Mouse (Mus musculus) cerebellum, adult 2 months (tissue): ENCODE results near the gene Arl15. TPM values are rescaled to one million over a fixed set of nuclear protein-coding genes. Genes with fewer than 3 reads are reported as not detected.

Experiments used
- DNase-seq, 2 experiments: peaks; one replicate each; pipeline ENCODE4 v3.0.0; 2021
- H3K27ac ChIP-seq: fragments of 200-500 bp; 2 replicates; pipeline ENCODE4 v1.5.1; 2012; ENCODE audit warnings: low read length, control low read depth, inconsistent platforms; ENCODE audit not compliant: insufficient read depth
- H3K27me3 ChIP-seq: fragments of 200-500 bp; 2 replicates; pipeline ENCODE4 v1.6.1; 2012; ENCODE audit warnings: inconsistent platforms, mild to moderate bottlenecking, low read length, moderate library complexity; ENCODE audit not compliant: control insufficient read depth, insufficient read depth
- H3K4me1 ChIP-seq: fragments of 200-500 bp; 2 replicates; pipeline ENCODE4 v1.6.1; 2011; ENCODE audit warnings: low read length; ENCODE audit not compliant: control insufficient read depth, insufficient read depth
- H3K4me3 ChIP-seq: fragments of 200-500 bp; replicated peaks from 2 replicates; pipeline ENCODE3; 2011; ENCODE audit warnings: mild to moderate bottlenecking, low read depth, low read length, control low read depth; ENCODE audit not compliant: insufficient read depth
- CTCF ChIP-seq: fragments of 200-500 bp; IDR thresholded peaks from 2 replicates; pipeline ENCODE4 v1.5.1; 2011; ENCODE audit warnings: low read depth, mild to moderate bottlenecking, control low read depth, low read length, moderate library complexity, borderline replicate concordance; ENCODE audit not compliant: insufficient read depth
- POLR2A ChIP-seq: fragments of 200-500 bp; IDR thresholded peaks from 2 replicates; pipeline ENCODE4 v1.6.1; 2011; ENCODE audit warnings: low read length, control low read depth, borderline replicate concordance; ENCODE audit not compliant: insufficient read depth
- WGBS: fragments of 180-500 bp; shearing (Covaris S2); methylation state at CpG from one replicate; pipeline ENCODE4 v1.1.7; 2018; 5-methylcytosine and 5-hydroxymethylcytosine counted together
- polyA plus RNA-seq: library from polyadenylated mRNA; depleted of rRNA; stranded (reverse); fragments of >200 nt; gene quantifications from 2 replicates; pipeline ENCODE4 v1.2.3, GENCODE M21; 2012

Gene Arl15
- polyA plus RNA-seq, 1 experiment: 10.3 TPM

DNA sequence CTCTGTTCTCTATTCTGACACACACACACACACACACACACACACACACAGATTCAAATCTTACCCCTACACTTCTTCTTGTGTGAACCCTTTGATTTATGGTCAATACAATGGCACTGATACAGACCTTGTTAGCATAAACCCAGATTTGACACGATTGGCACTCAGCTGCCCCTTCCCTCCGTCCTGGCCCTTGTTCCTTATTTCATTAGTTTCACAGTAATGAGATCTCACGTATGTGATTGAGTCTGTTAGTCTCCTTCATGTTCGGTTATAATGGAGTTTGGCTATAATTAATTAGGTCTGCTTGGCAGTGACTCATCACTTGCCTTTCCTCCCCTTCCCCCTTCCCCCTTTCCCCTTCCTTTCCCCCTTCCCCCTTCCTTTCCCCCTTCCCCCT, 315.5 kb downstream of the Arl15 start:
- H3K4me1 ChIP-seq: no peaks in the 10 kb centered on the region
- no peak overlapping the region for H3K27ac ChIP-seq
- no peak overlapping the region for H3K4me3 ChIP-seq
- no peak for DNase-seq
- TF ChIP-seq CTCF (no peak), POLR2A (no peak)
- H3K27me3 ChIP-seq: no peaks in the 10 kb centered on the region
- WGBS: 23% methylated on average over 4 of the region's 4 CpGs

DNA sequence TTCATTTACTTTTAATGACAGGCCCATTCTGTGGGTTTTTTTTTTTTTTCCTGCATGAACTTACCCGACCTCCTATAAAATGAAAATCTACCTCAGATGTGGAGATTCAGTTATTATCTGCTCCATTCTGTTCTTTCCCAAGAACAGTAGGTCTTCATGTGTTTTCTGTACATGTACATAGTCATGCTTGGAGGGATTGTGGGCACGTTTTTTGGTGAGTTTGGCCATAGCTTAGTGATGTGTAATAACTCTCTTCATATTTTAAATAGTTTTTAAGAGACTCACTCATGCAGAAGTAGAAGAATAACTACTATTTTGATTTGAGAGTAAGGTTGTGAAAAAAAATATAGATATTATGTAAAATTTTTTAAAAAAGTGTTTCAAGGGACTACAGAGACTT, 319.2 kb downstream of the Arl15 start:
- no peak overlapping the region for H3K4me3 ChIP-seq
- H3K4me1 ChIP-seq: no peaks in the 10 kb centered on the region
- TF ChIP-seq POLR2A (no peak), CTCF (no peak)
- WGBS: 76% methylated on average over 2 of the region's 2 CpGs
- H3K27ac ChIP-seq: no peak overlapping the region
- H3K27me3 ChIP-seq: no peaks in the 10 kb centered on the region
- no peak for DNase-seq

DNA sequence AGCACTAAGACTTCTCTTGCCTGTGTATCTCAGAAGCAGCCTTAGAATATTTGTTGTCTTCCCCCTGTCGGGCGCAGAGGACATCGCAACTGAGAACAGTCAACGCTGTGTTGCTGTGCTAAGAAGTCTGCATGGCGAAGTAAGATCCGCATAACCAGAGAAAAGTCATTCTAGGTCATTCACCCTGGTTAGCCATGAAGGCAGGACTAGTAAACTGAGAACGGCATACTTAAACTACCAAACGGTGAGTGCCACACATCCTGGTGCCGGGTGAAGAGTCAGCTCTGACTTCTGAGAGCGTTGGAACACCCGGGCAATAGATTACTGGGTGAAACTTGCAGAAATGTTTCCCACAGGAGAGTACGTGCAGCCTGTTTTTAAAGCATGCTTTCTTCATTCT, 320.3 kb downstream of the Arl15 start:
- H3K4me3 ChIP-seq: no peak overlapping the region
- H3K27ac ChIP-seq: no peak overlapping the region
- DNase-seq: no peak
- H3K4me1 ChIP-seq: no peaks in the 10 kb centered on the region
- H3K27me3 ChIP-seq: no peaks in the 10 kb centered on the region
- 94% methylated on average over 12 of the region's 12 CpGs for WGBS
- TF ChIP-seq CTCF (no peak), POLR2A (no peak)

DNA sequence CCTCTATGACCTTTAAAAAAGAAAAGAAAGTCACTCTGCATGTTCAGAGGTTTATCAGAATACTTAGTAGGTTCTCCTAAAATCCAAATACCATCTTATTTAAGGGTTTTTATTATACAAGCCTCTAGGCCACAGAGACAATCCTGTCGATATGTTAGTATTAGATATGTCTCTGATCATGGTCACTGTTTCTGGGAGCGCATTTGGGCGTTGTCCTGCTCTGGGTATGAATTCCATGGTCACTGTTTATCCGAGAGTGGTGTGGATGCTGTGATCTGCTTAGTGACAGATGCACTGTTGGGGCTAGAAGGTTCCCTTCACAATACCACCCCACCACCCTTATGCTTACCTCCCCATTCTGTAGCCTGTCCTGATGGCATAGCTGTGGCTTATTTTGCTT, 320.8 kb downstream of the Arl15 start:
- TF ChIP-seq POLR2A (no peak), CTCF (no peak)

DNA sequence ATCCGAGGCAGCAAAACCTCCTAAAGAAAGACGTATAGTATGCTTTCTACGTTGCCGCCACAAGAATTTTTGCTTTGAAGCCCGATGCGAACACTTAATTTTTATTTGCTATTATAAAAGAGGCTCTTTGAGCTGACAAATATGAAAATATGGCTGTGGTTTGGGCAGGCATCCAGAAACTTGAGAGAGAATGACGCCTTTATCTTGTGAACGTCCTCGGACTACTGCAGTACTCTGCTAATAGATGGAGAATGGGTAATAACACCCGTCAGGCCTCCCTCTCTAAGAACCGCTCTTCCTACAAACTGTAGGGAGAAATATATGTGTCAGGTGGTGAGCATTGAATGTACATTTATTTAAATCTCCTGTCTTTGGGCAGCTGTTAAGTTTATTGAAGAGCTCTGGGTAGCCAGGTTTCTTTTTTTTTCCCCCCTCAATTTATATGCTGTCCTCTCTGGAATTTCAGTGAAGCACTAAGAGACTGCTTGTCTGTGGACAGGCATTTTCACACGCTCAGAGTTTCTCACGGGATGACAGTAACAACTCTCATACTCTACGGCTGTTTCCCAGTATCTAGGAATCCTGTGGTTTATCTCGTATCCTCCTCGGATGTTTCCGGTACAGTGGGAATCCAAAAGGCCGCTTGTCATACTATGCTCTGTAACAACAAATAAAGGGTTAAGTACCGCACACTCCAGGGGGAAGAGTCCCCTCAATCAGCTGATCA, 324.0 kb downstream of the Arl15 start:
- TF ChIP-seq POLR2A (no peak), CTCF (no peak)
- H3K27ac ChIP-seq: no peak overlapping the region
- H3K27me3 ChIP-seq: no peaks in the 10 kb centered on the region
- H3K4me1 ChIP-seq: no peaks in the 10 kb centered on the region
- no peak for DNase-seq
- no peak overlapping the region for H3K4me3 ChIP-seq
- WGBS: 83% methylated on average over 19 of the region's 19 CpGs

More for the DNA sequence above, 320.8 kb downstream of the Arl15 start:
- WGBS: 92% methylated on average over 4 of the region's 4 CpGs
- H3K4me1 ChIP-seq: no peaks in the 10 kb centered on the region
- H3K27ac ChIP-seq: no peak overlapping the region
- no peaks in the 10 kb centered on the region for H3K27me3 ChIP-seq
- DNase-seq: no peak
- no peak overlapping the region for H3K4me3 ChIP-seq

DNA sequence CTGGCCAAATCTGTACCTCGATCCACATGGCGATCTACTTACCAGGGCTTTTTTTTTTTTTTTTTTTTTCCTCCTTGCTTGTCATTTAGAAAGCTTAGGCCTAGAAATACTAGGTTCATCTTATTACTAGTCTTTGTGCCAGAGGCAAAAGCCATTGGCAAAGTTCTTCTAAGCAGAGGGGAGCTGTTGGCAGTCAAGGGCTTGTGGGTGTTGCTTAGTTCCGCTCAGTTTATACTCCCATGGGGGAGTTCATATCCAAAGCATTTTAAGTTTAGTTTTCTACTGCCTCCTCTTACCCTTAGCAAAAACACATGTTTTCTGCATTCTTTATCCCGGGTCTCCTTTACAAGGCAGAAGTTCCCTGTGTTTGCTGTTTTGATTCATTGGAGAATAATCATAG, 325.5 kb downstream of the Arl15 start:
- Histone ChIP-seq H3K4me3 (no peak overlapping the region), H3K27me3 (no peaks in the 10 kb centered on the region), H3K27ac (no peak overlapping the region), H3K4me1 (no peaks in the 10 kb centered on the region)
- TF ChIP-seq CTCF (no peak), POLR2A (no peak)
- DNase-seq: no peak
- WGBS: 82% methylated on average over 4 of the region's 4 CpGs

DNA sequence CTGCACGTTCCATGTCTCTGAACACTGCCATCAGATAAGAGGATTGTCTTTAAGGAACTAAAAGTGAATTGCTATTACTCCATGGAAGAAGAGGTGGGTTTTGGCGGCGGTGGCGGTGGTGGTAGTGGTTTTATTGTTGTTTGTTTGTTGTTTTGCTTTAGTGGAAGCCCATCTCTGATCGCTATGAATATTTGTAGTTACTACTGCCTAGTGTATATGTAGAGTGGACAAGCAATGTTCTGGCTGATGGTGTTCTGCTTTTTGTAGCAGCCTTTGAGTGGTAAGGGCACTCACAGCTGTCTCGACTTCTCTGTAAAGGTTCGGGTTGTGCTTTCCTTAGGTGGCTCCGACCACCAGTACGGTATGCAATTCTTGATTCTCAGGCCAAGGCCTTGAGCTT, 327.3 kb downstream of the Arl15 start:
- no peak overlapping the region for H3K27ac ChIP-seq
- H3K27me3 ChIP-seq: no peaks in the 10 kb centered on the region
- no peak for TF ChIP-seq POLR2A
- no peak for TF ChIP-seq CTCF
- WGBS: 98% methylated on average over 9 of the region's 9 CpGs
- no peak overlapping the region for H3K4me3 ChIP-seq
- no peak for DNase-seq
- H3K4me1 ChIP-seq: no peaks in the 10 kb centered on the region

DNA sequence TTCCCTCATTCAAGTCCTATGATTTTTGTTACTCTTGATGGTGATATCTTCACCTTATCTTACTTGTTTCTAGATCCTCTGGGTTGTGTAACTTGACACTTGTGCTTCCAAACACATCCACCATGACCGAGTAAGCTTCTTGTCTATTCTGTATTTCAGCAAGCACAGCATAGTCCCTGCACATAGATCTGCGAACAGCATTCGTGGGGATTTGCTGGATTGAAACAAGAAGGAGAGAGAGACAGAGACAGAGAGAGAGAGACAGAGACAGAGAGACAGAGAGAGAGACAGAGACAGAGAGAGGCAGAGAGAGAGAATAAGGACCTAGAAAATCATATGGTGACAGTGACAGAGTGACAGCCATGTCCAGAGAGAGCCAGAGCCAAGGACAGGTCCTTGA, 329.1 kb downstream of the Arl15 start:
- 90% methylated on average over 3 of the region's 3 CpGs for WGBS
- Histone ChIP-seq H3K4me3 (no peak overlapping the region), H3K27ac (no peak overlapping the region), H3K4me1 (no peaks in the 10 kb centered on the region), H3K27me3 (no peaks in the 10 kb centered on the region)
- DNase-seq: no peak
- no peak for TF ChIP-seq CTCF
- no peak for TF ChIP-seq POLR2A

DNA sequence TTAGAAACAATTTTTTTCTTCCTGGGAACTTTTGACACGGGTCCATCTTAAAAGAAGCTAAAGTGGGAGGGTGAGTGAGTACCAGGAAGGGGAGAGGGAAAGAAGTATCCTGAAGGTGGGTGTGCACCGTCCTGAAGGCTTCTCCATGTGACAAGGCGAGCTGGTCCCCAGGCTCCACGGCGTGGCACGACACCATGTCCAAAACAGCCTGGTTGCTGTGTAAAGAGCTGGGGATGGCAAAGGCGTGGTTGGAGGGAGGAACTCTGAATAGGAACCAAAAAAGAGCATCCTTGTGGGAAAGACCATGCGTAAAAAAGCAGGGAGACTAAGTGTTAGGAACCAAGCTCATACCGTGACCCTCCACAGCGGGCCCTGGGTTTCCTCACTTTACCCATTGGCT, 330.1 kb downstream of the Arl15 start:
- no peak overlapping the region for H3K27ac ChIP-seq
- H3K27me3 ChIP-seq: no peaks in the 10 kb centered on the region; the same call in 1 of the 2 replicates
- no peak for TF ChIP-seq CTCF
- no peak for TF ChIP-seq POLR2A
- no peak for DNase-seq
- no peaks in the 10 kb centered on the region for H3K4me1 ChIP-seq
- WGBS: 94% methylated on average over 10 of the region's 10 CpGs
- no peak overlapping the region for H3K4me3 ChIP-seq
